Mouse (Mus musculus) limb, embryonic 15.5 days (tissue): ENCODE measurements around the gene Tnc. TPM values are rescaled to one million over a fixed set of nuclear protein-coding genes. Genes with fewer than 3 reads are reported as not detected.

ENCODE experiments used
- ATAC-seq: fragments of 200-750 bp; cut with Nextera tagmentation; 2 replicates; pipeline ENCODE4 v1.8.0; 2017; ENCODE audit warnings: low read depth, moderate TSS enrichment; ENCODE audit not compliant: insufficient number of reproducible peaks, low FRiP score, low TSS enrichment
- H3K27ac ChIP-seq: fragments of 300-500 bp; sonication (generic); 2 replicates; pipeline ENCODE4 v1.5.1; 2015; ENCODE audit warnings: moderate library complexity, mild to moderate bottlenecking, inconsistent platforms
- H3K27me3 ChIP-seq: fragments of 300-500 bp; sonication (generic); 2 replicates; pipeline ENCODE4 v1.6.1; 2015; ENCODE audit warnings: inconsistent platforms
- H3K36me3 ChIP-seq: fragments of 300-500 bp; sonication (generic); 2 replicates; pipeline ENCODE4 v1.6.1; 2015; ENCODE audit warnings: inconsistent platforms
- H3K4me1 ChIP-seq: fragments of 300-500 bp; sonication (generic); 2 replicates; pipeline ENCODE4 v1.6.1; 2015; ENCODE audit warnings: inconsistent platforms
- H3K4me2 ChIP-seq: fragments of 300-500 bp; sonication (generic); 2 replicates; pipeline ENCODE4 v1.6.1; 2015; ENCODE audit warnings: mild to moderate bottlenecking, inconsistent platforms
- H3K4me3 ChIP-seq: fragments of 300-500 bp; sonication (generic); 2 replicates; pipeline ENCODE4 v1.5.1; 2015; ENCODE audit warnings: mild to moderate bottlenecking, inconsistent platforms
- H3K9ac ChIP-seq: fragments of 300-500 bp; sonication (generic); 2 replicates; pipeline ENCODE4 v1.6.1; 2015; ENCODE audit warnings: inconsistent platforms
- H3K9me3 ChIP-seq: fragments of 300-500 bp; sonication (generic); 2 replicates; pipeline ENCODE4 v1.6.1; 2016; ENCODE audit warnings: inconsistent platforms
- WGBS: fragments of 180-500 bp; shearing (Covaris S2); methylation state at CpG from one replicate; pipeline ENCODE4 v1.1.7; 2015; 5-methylcytosine and 5-hydroxymethylcytosine counted together
- polyA plus RNA-seq: library from polyadenylated mRNA; unstranded; fragments of >200 nt; fragmentation: Nextera tagmentation; extraction: Ambion mirVana; gene quantifications from 2 replicates; pipeline ENCODE4 v1.2.1, GENCODE M21; 2015

Tnc gene
- polyA plus RNA-seq, 1 experiment from 2014 or later, result 60.0 TPM

GRCm38 (mm10) chr4:63916753-63917152, 130.1 kb downstream of the Tnc start:
- H3K4me2 ChIP-seq, result no peak overlapping the region
- H3K4me1 ChIP-seq, result no peaks in the 10 kb centered on the region
- WGBS, result 50% methylated on average over 8 of the region's 8 CpGs
- no peak for ATAC-seq
- no peaks in the 10 kb centered on the region for H3K36me3 ChIP-seq
- H3K27ac ChIP-seq, result no peak overlapping the region
- no peaks in the 10 kb centered on the region for H3K9me3 ChIP-seq
- no peak overlapping the region for H3K4me3 ChIP-seq
- no peaks in the 10 kb centered on the region for H3K27me3 ChIP-seq
- H3K9ac ChIP-seq, result no peak overlapping the region

- ATAC-seq, result no peak
- Histone ChIP-seq H3K4me3 (no peak overlapping the region), H3K4me2 (no peak overlapping the region), H3K27ac (no peak overlapping the region), H3K27me3 (no peaks in the 10 kb centered on the region), H3K36me3 (no peaks in the 10 kb centered on the region), H3K9me3 (no peaks in the 10 kb centered on the region), H3K9ac (no peak overlapping the region), H3K4me1 (no peaks in the 10 kb centered on the region)
- WGBS, result 75% methylated on average over 3 of the region's 3 CpGs
These were observed 130.5 kb downstream of the Tnc start for GRCm38 (mm10) chr4:63916288-63916687.

Other genes starting within 250 kb of the Tnc start
- not detected in 2 replicates for gene Tnfsf8, start 185.7 kb downstream of the Tnc start, polyA plus RNA-seq